Mouse (Mus musculus) forebrain, embryonic 11.5 days (tissue): ENCODE measurements around the gene Osgep. TPM values are rescaled to one million over a fixed set of nuclear protein-coding genes. Genes with fewer than 3 reads are reported as not detected.
"Not testable (repeated sequence)": the region's sequence is repeated elsewhere in the genome, so short reads cannot be mapped to it uniquely, and the experiment has no call there.

ENCODE experiments used
- ATAC-seq: fragments of 200-750 bp; cut with Nextera tagmentation; replicated peaks from 2 replicates; pipeline ENCODE4 v1.8.0; 2017; ENCODE audit warnings: moderate TSS enrichment; ENCODE audit not compliant: low FRiP score
- DNase-seq: peaks from one replicate; pipeline ENCODE4 v3.0.0-alpha.2; 2017; ENCODE audit warnings: low spot score
- H3K27ac ChIP-seq: fragments of 300-500 bp; sonication (generic); 2 replicates; pipeline ENCODE4 v1.5.1; 2014; ENCODE audit warnings: low read depth, low read length
- H3K27me3 ChIP-seq: fragments of 300-500 bp; sonication (generic); 2 replicates; pipeline ENCODE4 v1.6.1; 2014; ENCODE audit warnings: mild to moderate bottlenecking, low read length, mixed read lengths; ENCODE audit not compliant: control insufficient read depth, insufficient read depth
- H3K36me3 ChIP-seq: fragments of 300-500 bp; sonication (generic); 2 replicates; pipeline ENCODE4 v1.6.1; 2014; ENCODE audit warnings: mild to moderate bottlenecking, low read length, moderate library complexity, mixed read lengths; ENCODE audit not compliant: control insufficient read depth, insufficient read depth
- H3K4me1 ChIP-seq: fragments of 300-500 bp; sonication (generic); replicated peaks from 2 replicates; pipeline ENCODE4 v1.6.1; 2014; ENCODE audit warnings: low read length, mixed read lengths; ENCODE audit not compliant: control insufficient read depth, insufficient read depth
- H3K4me2 ChIP-seq: fragments of 300-500 bp; sonication (generic); 2 replicates; pipeline ENCODE4 v1.6.1; 2014; ENCODE audit warnings: low read depth, mild to moderate bottlenecking, low read length, moderate library complexity, mixed read lengths; ENCODE audit not compliant: severe bottlenecking
- H3K4me3 ChIP-seq: fragments of 300-500 bp; sonication (generic); 2 replicates; pipeline ENCODE4 v1.5.1; 2014; ENCODE audit warnings: low read depth, low read length
- H3K9ac ChIP-seq: fragments of 300-500 bp; sonication (generic); 2 replicates; pipeline ENCODE4 v1.6.1; 2014; ENCODE audit warnings: low read length
- H3K9me3 ChIP-seq: fragments of 300-500 bp; sonication (generic); 2 replicates; pipeline ENCODE4 v1.6.1; 2016; ENCODE audit warnings: low read length, mixed read lengths; ENCODE audit not compliant: control insufficient read depth
- WGBS: fragments of 180-500 bp; shearing (Covaris S2); extraction: QIAGEN DNeasy Blood & Tissue Kit; methylation state at CpG from one replicate; pipeline ENCODE4 v1.1.7; 2014; 5-methylcytosine and 5-hydroxymethylcytosine counted together
- polyA plus RNA-seq: library from polyadenylated mRNA; unstranded; fragments of >200 nt; fragmentation: Nextera tagmentation; extraction: Ambion mirVana; gene quantifications from 2 replicates; pipeline ENCODE4 v1.2.1, GENCODE M21; 2014

The Osgep gene
- polyA plus RNA-seq, 1 experiment from 2014 or later = 158 TPM

- not testable (repeated sequence) for DNase-seq, H3K36me3 ChIP-seq
These were observed 33.7 kb upstream of the Osgep start for GRCm38 (mm10) chr14:50958289-50958995.

GRCm38 (mm10) chr14:50957146-50957545 lies 32.5 kb upstream of the Osgep start:
- not testable (repeated sequence) for H3K9me3 ChIP-seq, H3K4me1 ChIP-seq, H3K27ac ChIP-seq, H3K4me3 ChIP-seq, H3K9ac ChIP-seq, DNase-seq, H3K36me3 ChIP-seq, H3K4me2 ChIP-seq, H3K27me3 ChIP-seq, ATAC-seq
- 72% methylated on average over 3 of the region's 3 CpGs for WGBS

More at GRCm38 (mm10) chr14:50958289-50958995, 33.7 kb upstream of the Osgep start:
- not testable (repeated sequence) for H3K4me1 ChIP-seq, ATAC-seq, H3K9ac ChIP-seq, H3K27ac ChIP-seq, H3K9me3 ChIP-seq, H3K27me3 ChIP-seq, H3K4me2 ChIP-seq, H3K4me3 ChIP-seq
- WGBS = 94% methylated on average over 5 of the region's 5 CpGs

- H3K4me3 ChIP-seq, H3K4me2 ChIP-seq, DNase-seq, H3K9ac ChIP-seq, H3K27ac ChIP-seq, H3K36me3 ChIP-seq, H3K4me1 ChIP-seq, H3K27me3 ChIP-seq, ATAC-seq, H3K9me3 ChIP-seq: not testable (repeated sequence)
- WGBS = 75% methylated on average over 6 of the region's 6 CpGs
These were observed 32.0 kb upstream of the Osgep start for GRCm38 (mm10) chr14:50956724-50957123.

- Histone ChIP-seq H3K4me2 (peak within 1 kb of the TSS; percentile 29; the same call in 1 of the 2 replicates), H3K9ac (peak within 1 kb of the TSS; percentile 8; the same call in 1 of the 2 replicates)
- not testable (repeated sequence) for H3K27ac ChIP-seq, H3K9me3 ChIP-seq, H3K27me3 ChIP-seq, H3K36me3 ChIP-seq, H3K4me1 ChIP-seq, H3K4me3 ChIP-seq
- WGBS = 8% methylated on average over 19 of the region's 19 CpGs
- DNase-seq = peak; percentile 60
- peak; percentile 85 for ATAC-seq
These were observed 31.3 kb upstream of the Osgep start, which contains the start of gene Pnp2 for GRCm38 (mm10) chr14:50955942-50956508. Gene Pnp2, plus strand, starts transcription at chr14:50955992.

GRCm38 (mm10) chr14:50955487-50955886 lies 30.8 kb upstream of the Osgep start:
- Histone ChIP-seq H3K4me2 (no peak overlapping the region), H3K4me3 (no peak overlapping the region)
- ATAC-seq = no peak

GRCm38 (mm10) chr14:50945526-50945925 lies 20.8 kb upstream of the Osgep start:
- H3K4me3 ChIP-seq = peak overlapping the region; percentile 42
- not testable (repeated sequence) for H3K9me3 ChIP-seq, H3K27me3 ChIP-seq, H3K36me3 ChIP-seq, ATAC-seq, DNase-seq, H3K4me1 ChIP-seq, H3K27ac ChIP-seq
- 36% methylated on average over 3 of the region's 3 CpGs for WGBS
- H3K9ac ChIP-seq = peak overlapping the region; percentile 65; the same call in 1 of the 2 replicates
- H3K4me2 ChIP-seq = peak overlapping the region; percentile 61

More at GRCm38 (mm10) chr14:50955487-50955886, 30.8 kb upstream of the Osgep start:
- Histone ChIP-seq H3K27ac (no peak overlapping the region), H3K9ac (no peak overlapping the region), H3K4me1 (no peaks in the 10 kb centered on the region), H3K27me3 (no peaks in the 10 kb centered on the region), H3K36me3 (no peaks in the 10 kb centered on the region; the same call in 1 of the 2 replicates), H3K9me3 (no peaks in the 10 kb centered on the region)
- 88% methylated on average over 10 of the region's 10 CpGs for WGBS
- DNase-seq = no peak

- 9% methylated on average over 6 of the region's 6 CpGs for WGBS
- H3K4me3 ChIP-seq = peak overlapping the region; percentile 42
- peak overlapping the region; percentile 72 for H3K27ac ChIP-seq
- ATAC-seq, H3K27me3 ChIP-seq, DNase-seq, H3K4me1 ChIP-seq, H3K9me3 ChIP-seq, H3K36me3 ChIP-seq: not testable (repeated sequence)
- H3K4me2 ChIP-seq = peak overlapping the region; percentile 61
- H3K9ac ChIP-seq = peak overlapping the region; percentile 65
These were observed 20.4 kb upstream of the Osgep start for GRCm38 (mm10) chr14:50945081-50945480.

- not testable (repeated sequence) for H3K9me3 ChIP-seq, H3K4me1 ChIP-seq, H3K36me3 ChIP-seq, DNase-seq, H3K27me3 ChIP-seq
- ATAC-seq = peak; percentile 95
- 2% methylated on average over 14 of the region's 15 CpGs for WGBS
- H3K9ac ChIP-seq = peak overlapping the region; percentile 65
- peak overlapping the region; percentile 61 for H3K4me2 ChIP-seq
- peak overlapping the region; percentile 72 for H3K27ac ChIP-seq
- peak overlapping the region; percentile 42 for H3K4me3 ChIP-seq
These were observed 20.0 kb upstream of the Osgep start for GRCm38 (mm10) chr14:50944668-50945033.
